21 mouse cellular contexts compared by ENCODE assay signal in the genomic region with DNA sequence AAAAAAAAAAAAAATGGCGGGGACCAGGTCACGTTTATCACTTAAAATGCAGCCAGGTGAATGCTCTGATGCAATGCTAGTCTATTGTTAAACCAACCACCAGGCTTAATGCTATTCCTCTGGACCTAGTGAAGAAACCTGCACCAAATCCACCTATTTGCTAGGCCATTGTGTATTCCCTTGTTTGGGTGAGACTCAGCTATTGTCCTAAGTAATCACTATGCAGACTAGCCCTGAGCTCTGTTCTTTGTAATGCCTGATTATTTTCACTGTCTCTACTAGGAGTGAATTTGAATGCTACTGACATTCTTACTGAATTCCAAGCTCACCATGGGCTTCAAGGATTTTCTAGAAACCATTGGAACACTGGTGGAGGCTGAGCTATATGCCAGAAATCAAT.
DNase-seq lines count a peak whose midpoint lies in the region; ATAC-seq and TF ChIP-seq lines count a peak whose summit lies in the region.
"Had no signal": no experiment of that assay in that cellular context is flagged by ENCODE, and none has a peak within 500 bp of the region (broad histone marks: within the 10 kb centered on the region; RNA-seq: fewer than 3 reads in every experiment).

No protein-coding gene starts in this region.

- no peak for TF ChIP-seq EP300 in ES-Bruce4 (IDR thresholded peaks at IDR 0.05; ENCODE audit: insufficient read depth, low read depth, low read length)

- DNase-seq in ES-E14 (ENCODE audit: low read depth, low spot score) = no peak
- DNase-seq in ZHBTc4 (ENCODE audit: low read depth, low spot score) = peak; percentile 71
- DNase-seq in ovary, postnatal 36 days (ENCODE audit: low spot score) = no peak
- DNase-seq: adrenal gland, adult 8-10 months; adrenal gland, postnatal 14 days; adrenal gland, postnatal 36 days; B cell, adult 2 months; cerebellum, adult 11-12 months; cerebellum, adult 2 months; cerebellum, adult 9-10 months; cerebellum, postnatal 10 days; cerebellum, postnatal 25 days; forebrain, postnatal 0 days had no signal

- H3K27ac ChIP-seq in ES-Bruce4 (ENCODE audit: insufficient read depth, low read length) = peak overlapping the region; percentile 65
- H3K27ac ChIP-seq in ES-E14 (ENCODE audit: insufficient read depth, low read depth, low read length, poor library complexity, severe bottlenecking) = peak overlapping the region; percentile 80; the same call in 1 of the 2 replicates
- H3K27ac ChIP-seq in hindbrain, embryonic 16.5 days (ENCODE audit: low read depth, low read length) = no peak overlapping the region
- H3K27ac ChIP-seq: embryonic facial prominence, embryonic 10.5 days; embryonic facial prominence, embryonic 12.5 days; forebrain, embryonic 13.5 days; forebrain, embryonic 15.5 days had no signal

- 90% methylated on average over 2 of the region's 2 CpGs for WGBS in hindbrain, embryonic 16.5 days

- no peaks in the 10 kb centered on the region for H3K27me3 ChIP-seq in ES-Bruce4 (ENCODE audit: control insufficient read depth, insufficient read depth, low read length, poor library complexity, severe bottlenecking)
- H3K27me3 ChIP-seq in hindbrain, embryonic 16.5 days (replicated peaks; ENCODE audit: control insufficient read depth, insufficient read depth, low read length) = no peaks in the 10 kb centered on the region
- H3K27me3 ChIP-seq: CH12.LX; embryonic facial prominence, embryonic 12.5 days; forebrain, embryonic 13.5 days; forebrain, embryonic 15.5 days had no signal

- TF ChIP-seq CTCF in ES-Bruce4 (IDR thresholded peaks at IDR 0.05; ENCODE audit: low read depth, low read length) = no peak

- H3K9me3 ChIP-seq in ES-Bruce4 (replicated peaks; ENCODE audit: control insufficient read depth, insufficient read depth, low read length, poor library complexity, severe bottlenecking) (0 out of 2 replicates have a peak, but pooled peaks cover 7% of the 10 kb centered on the region), ES-E14 (ENCODE audit: control insufficient read depth, insufficient read depth, low read depth, low read length) (no peaks in the 10 kb centered on the region; the same call in 1 of the 2 replicates)
- H3K9me3 ChIP-seq in hindbrain, embryonic 16.5 days (ENCODE audit: control insufficient read depth, low read length) = 0 out of 2 replicates have a peak, but pooled peaks cover 2% of the 10 kb centered on the region
- H3K9me3 ChIP-seq: embryonic facial prominence, embryonic 10.5 days; embryonic facial prominence, embryonic 12.5 days; forebrain, embryonic 13.5 days; forebrain, embryonic 15.5 days had no signal

- H3K4me3 ChIP-seq in ES-Bruce4 (ENCODE audit: low read depth, low read length) (no peak overlapping the region), ES-E14 (ENCODE audit: insufficient read depth in 1 of 2, low read depth in 1 of 2, low read length in 2 of 2, poor library complexity in 1 of 2, severe bottlenecking in 1 of 2) (no peak overlapping the region)
- H3K4me3 ChIP-seq in hindbrain, embryonic 16.5 days (ENCODE audit: low read length) = no peak overlapping the region
- H3K4me3 ChIP-seq: embryonic facial prominence, embryonic 10.5 days; embryonic facial prominence, embryonic 12.5 days; forebrain, embryonic 13.5 days; forebrain, embryonic 15.5 days had no signal

- ATAC-seq in hindbrain, embryonic 16.5 days = no peak
- ATAC-seq: CD4-positive, CD25-positive, alpha-beta regulatory T cell, adult 4 months; forebrain, embryonic 13.5 days; forebrain, embryonic 15.5 days; forebrain, postnatal 0 days had no signal

- no peak overlapping the region for H3K4me2 ChIP-seq in hindbrain, embryonic 16.5 days (ENCODE audit: low read length)
- H3K4me2 ChIP-seq: embryonic facial prominence, embryonic 12.5 days; forebrain, embryonic 13.5 days; forebrain, embryonic 15.5 days had no signal

- H3K36me3 ChIP-seq in ES-Bruce4 (ENCODE audit: control insufficient read depth, insufficient read depth, low read length, poor library complexity, severe bottlenecking) = no peaks in the 10 kb centered on the region
- no peaks in the 10 kb centered on the region for H3K36me3 ChIP-seq in ES-E14 (ENCODE audit: control insufficient read depth, insufficient read depth, low read length, poor library complexity, severe bottlenecking)
- H3K36me3 ChIP-seq in hindbrain, embryonic 16.5 days (ENCODE audit: control insufficient read depth, insufficient read depth, low read length) = no peaks in the 10 kb centered on the region
- H3K36me3 ChIP-seq: embryonic facial prominence, embryonic 10.5 days; embryonic facial prominence, embryonic 12.5 days; forebrain, embryonic 15.5 days had no signal

- TF ChIP-seq POLR2A in ES-Bruce4 (IDR thresholded peaks at IDR 0.05; ENCODE audit: insufficient read depth, low read length) = no peak

- in situ Hi-C loops in ES-E14 (cut with MboI; ENCODE audit: low sequenced_read_pairs in 2 of 2, unreplicated experiment in 2 of 2) = no loop called here

- H3K9ac ChIP-seq in ES-Bruce4 (ENCODE audit: low read depth, poor library complexity, severe bottlenecking) (no peak overlapping the region), ES-E14 (ENCODE audit: insufficient read depth, low read depth, low read length, poor library complexity, severe bottlenecking) (no peak overlapping the region)
- no peak overlapping the region for H3K9ac ChIP-seq in hindbrain, embryonic 16.5 days (ENCODE audit: low read depth, low read length)
- H3K9ac ChIP-seq: embryonic facial prominence, embryonic 12.5 days; forebrain, embryonic 13.5 days; forebrain, embryonic 15.5 days; forebrain, postnatal 0 days had no signal

- H3K4me1 ChIP-seq in ES-Bruce4 (ENCODE audit: control insufficient read depth, insufficient read depth, low read length) (no peaks in the 10 kb centered on the region), ES-E14 (ENCODE audit: control insufficient read depth in 2 of 2, insufficient read depth in 2 of 2, low read length in 2 of 2, poor library complexity in 1 of 2) (no peaks in the 10 kb centered on the region; a peak in 1 of 4 replicates)
- no peaks in the 10 kb centered on the region for H3K4me1 ChIP-seq in hindbrain, embryonic 16.5 days (ENCODE audit: control insufficient read depth, insufficient read depth, low read depth, low read length)
- H3K4me1 ChIP-seq: embryonic facial prominence, embryonic 10.5 days; embryonic facial prominence, embryonic 12.5 days; forebrain, embryonic 13.5 days; forebrain, embryonic 15.5 days had no signal

TF ChIP-seq in ES-E14, 5 proteins besides CTCF, POLR2A, EP300 and RAD21:
- peak; percentile 80 for TF ChIP-seq ZNF384 (IDR thresholded peaks at IDR 0.05; ENCODE audit: low read depth, low read length)
- no peak for TF ChIP-seq CHD2 (IDR thresholded peaks at IDR 0.05; ENCODE audit: low read depth, low read length)
TF ChIP-seq in ES-E14: peak in this region for 1.
